Mouse (Mus musculus): ENCODE data around the gene Akna.

Akna gene

GRCm38 (mm10) chr4:63409908-63410582, 6.9 kb upstream of the Akna start:
- peak; percentile 41 for DNase-seq (ENCODE audit: low spot score)

- DNase-seq (ENCODE audit: low spot score): no peak
Observed at GRCm38 (mm10) chr4:63409317-63409907, 6.3 kb upstream of the Akna start.

GRCm38 (mm10) chr4:63408649-63409048, 5.5 kb upstream of the Akna start:
- peak; percentile 67 for DNase-seq (ENCODE audit: low spot score)

GRCm38 (mm10) chr4:63408247-63408646, 5.1 kb upstream of the Akna start:
- DNase-seq (ENCODE audit: low spot score): no peak

- no peak for DNase-seq (ENCODE audit: low spot score)
Observed at GRCm38 (mm10) chr4:63405683-63406082, 2.5 kb upstream of the Akna start.

- no peak for DNase-seq (ENCODE audit: low spot score)
Observed at GRCm38 (mm10) chr4:63405051-63405450, 1.9 kb upstream of the Akna start.

- DNase-seq (ENCODE audit: low spot score): no peak
Observed at GRCm38 (mm10) chr4:63404205-63404604, 1.1 kb upstream of the Akna start.

- no peak for DNase-seq (ENCODE audit: low spot score)
Observed at GRCm38 (mm10) chr4:63402558-63402957, 596 bp downstream of the Akna start.

GRCm38 (mm10) chr4:63402056-63402455, 1.1 kb downstream of the Akna start:
- no peak for DNase-seq (ENCODE audit: low spot score)

GRCm38 (mm10) chr4:63401620-63402019, 1.5 kb downstream of the Akna start:
- no peak for DNase-seq (ENCODE audit: low spot score)

GRCm38 (mm10) chr4:63400541-63401306, 2.4 kb downstream of the Akna start:
- no peak for DNase-seq (ENCODE audit: low spot score)

GRCm38 (mm10) chr4:63399691-63400270, 3.4 kb downstream of the Akna start:
- DNase-seq (ENCODE audit: low spot score): no peak

GRCm38 (mm10) chr4:63398854-63399609, 4.1 kb downstream of the Akna start:
- DNase-seq (ENCODE audit: low spot score): no peak

- no peak for DNase-seq (ENCODE audit: low spot score)
Observed at GRCm38 (mm10) chr4:63397981-63398537, 5.1 kb downstream of the Akna start.

GRCm38 (mm10) chr4:63391322-63391721, 11.8 kb downstream of the Akna start:
- DNase-seq (ENCODE audit: low spot score): no peak

- DNase-seq (ENCODE audit: low spot score): no peak
Observed at GRCm38 (mm10) chr4:63389887-63390528, 13.1 kb downstream of the Akna start.

- no peak for DNase-seq (ENCODE audit: low spot score)
Observed at GRCm38 (mm10) chr4:63389121-63389886, 13.8 kb downstream of the Akna start.

GRCm38 (mm10) chr4:63388029-63388428, 15.1 kb downstream of the Akna start:
- DNase-seq (ENCODE audit: low spot score): no peak

- DNase-seq (ENCODE audit: low spot score): no peak
Observed at GRCm38 (mm10) chr4:63385784-63386183, 17.4 kb downstream of the Akna start.

- no peak for DNase-seq (ENCODE audit: low spot score)
Observed at GRCm38 (mm10) chr4:63385253-63385652, 17.9 kb downstream of the Akna start.
